Mouse (Mus musculus): ENCODE results near the gene Dnm3. TPM values are rescaled to one million over a fixed set of nuclear protein-coding genes. Genes with fewer than 3 reads are reported as not detected.
A peak's percentile ranks its signal among the peaks of the same experiment; 100 is the strongest.

The Dnm3 gene
- polyA plus RNA-seq, 1 experiment = 3.0 TPM

GRCm38 (mm10) chr1:162324412-162324811 lies 153.4 kb downstream of the Dnm3 start:
- H3K4me1 ChIP-seq (ENCODE audit: control insufficient read depth, insufficient read depth, insufficient read length, low read length) = no peaks in the 10 kb centered on the region
- H3K27ac ChIP-seq (replicated peaks; ENCODE audit: low read depth, low read length) = no peak overlapping the region
- no peak overlapping the region for H3K4me3 ChIP-seq (ENCODE audit: insufficient read depth, low read depth, low read length)

DNA sequence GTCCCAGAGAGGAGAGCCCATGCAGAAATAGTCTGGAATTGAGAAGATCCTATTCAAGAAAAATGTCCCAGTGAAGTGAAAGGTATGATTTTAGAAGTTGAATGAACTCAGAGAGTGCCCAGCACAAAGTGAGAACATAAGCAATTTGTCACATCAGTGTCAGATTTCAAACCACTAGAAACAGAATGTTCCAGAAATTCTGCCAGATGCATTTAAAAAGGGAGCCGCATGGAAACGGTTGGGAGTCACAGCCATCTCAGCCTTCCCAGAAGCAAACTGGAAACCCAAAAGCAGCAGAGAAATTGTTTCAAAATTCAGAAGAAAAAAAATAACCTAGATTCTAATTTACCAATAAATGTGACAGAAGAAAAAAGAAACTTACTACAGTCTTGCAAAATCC lies 154.7 kb downstream of the Dnm3 start:
- Histone ChIP-seq H3K4me1 (ENCODE audit: control insufficient read depth, insufficient read depth, insufficient read length, low read length) (no peaks in the 10 kb centered on the region), H3K4me3 (ENCODE audit: insufficient read depth, low read depth, low read length) (no peak overlapping the region), H3K27ac (replicated peaks; ENCODE audit: low read depth, low read length) (no peak overlapping the region)

GRCm38 (mm10) chr1:162313451-162314276 lies 164.2 kb downstream of the Dnm3 start:
- no peak overlapping the region for H3K27ac ChIP-seq (replicated peaks; ENCODE audit: low read depth, low read length)
- no peaks in the 10 kb centered on the region for H3K4me1 ChIP-seq (ENCODE audit: control insufficient read depth, insufficient read depth, insufficient read length, low read length)
- 0 out of 2 replicates have a peak overlapping the region, but pooled peaks have one; percentile 35 for H3K4me3 ChIP-seq (ENCODE audit: insufficient read depth, low read depth, low read length)

GRCm38 (mm10) chr1:162312621-162313020 lies 165.2 kb downstream of the Dnm3 start:
- Histone ChIP-seq H3K4me3 (ENCODE audit: insufficient read depth, low read depth, low read length) (no peak overlapping the region), H3K4me1 (ENCODE audit: control insufficient read depth, insufficient read depth, insufficient read length, low read length) (no peaks in the 10 kb centered on the region), H3K27ac (replicated peaks; ENCODE audit: low read depth, low read length) (no peak overlapping the region)

DNA sequence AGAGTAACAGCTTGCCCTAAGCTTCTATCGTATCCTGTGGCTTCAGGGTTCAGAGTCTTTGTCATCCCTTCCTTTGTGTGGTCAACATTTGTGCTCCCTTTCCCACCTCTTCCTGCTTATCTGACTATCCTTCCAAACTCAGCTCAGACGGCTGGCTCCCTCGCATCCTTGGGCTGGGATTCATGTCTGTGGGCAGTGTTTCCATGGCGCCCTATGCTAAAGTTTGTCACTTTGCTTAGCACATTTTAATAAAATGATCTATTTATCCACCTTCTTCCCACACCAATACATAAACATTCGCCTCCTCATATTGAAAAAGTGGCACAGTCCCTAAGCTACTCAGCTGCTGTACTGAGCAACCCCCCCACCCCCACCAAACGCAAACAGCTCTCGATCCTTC lies 165.7 kb downstream of the Dnm3 start:
- Histone ChIP-seq H3K27ac (replicated peaks; ENCODE audit: low read depth, low read length) (no peak overlapping the region), H3K4me3 (ENCODE audit: insufficient read depth, low read depth, low read length) (no peak overlapping the region)

GRCm38 (mm10) chr1:162305247-162305646 lies 172.6 kb downstream of the Dnm3 start:
- no peak overlapping the region for H3K4me3 ChIP-seq (ENCODE audit: insufficient read depth, low read depth, low read length)
- no peak overlapping the region for H3K27ac ChIP-seq (replicated peaks; ENCODE audit: low read depth, low read length)
- H3K4me1 ChIP-seq (ENCODE audit: control insufficient read depth, insufficient read depth, insufficient read length, low read length) = no peaks in the 10 kb centered on the region

More for the DNA sequence above, 165.7 kb downstream of the Dnm3 start:
- H3K4me1 ChIP-seq (ENCODE audit: control insufficient read depth, insufficient read depth, insufficient read length, low read length) = no peaks in the 10 kb centered on the region

GRCm38 (mm10) chr1:162302480-162302879 lies 175.4 kb downstream of the Dnm3 start:
- Histone ChIP-seq H3K27ac (replicated peaks; ENCODE audit: low read depth, low read length) (no peak overlapping the region), H3K4me3 (ENCODE audit: insufficient read depth, low read depth, low read length) (no peak overlapping the region), H3K4me1 (ENCODE audit: control insufficient read depth, insufficient read depth, insufficient read length, low read length) (no peaks in the 10 kb centered on the region)

- Histone ChIP-seq H3K4me3 (ENCODE audit: insufficient read depth, low read depth, low read length) (peak overlapping the region; percentile 36; the same call in 1 of the 2 replicates), H3K4me1 (ENCODE audit: control insufficient read depth, insufficient read depth, insufficient read length, low read length) (no peaks in the 10 kb centered on the region), H3K27ac (replicated peaks; ENCODE audit: low read depth, low read length) (no peak overlapping the region)
These were observed 178.1 kb downstream of the Dnm3 start for GRCm38 (mm10) chr1:162299558-162300319.

GRCm38 (mm10) chr1:162298527-162298926 lies 179.3 kb downstream of the Dnm3 start:
- 0 out of 2 replicates have a peak, but pooled peaks cover 4% of the 10 kb centered on the region for H3K4me1 ChIP-seq (ENCODE audit: control insufficient read depth, insufficient read depth, insufficient read length, low read length)
- no peak overlapping the region for H3K27ac ChIP-seq (replicated peaks; ENCODE audit: low read depth, low read length)
- no peak overlapping the region for H3K4me3 ChIP-seq (ENCODE audit: insufficient read depth, low read depth, low read length)

GRCm38 (mm10) chr1:162295443-162295842 lies 182.4 kb downstream of the Dnm3 start:
- no peak overlapping the region for H3K27ac ChIP-seq (replicated peaks; ENCODE audit: low read depth, low read length)
- H3K4me3 ChIP-seq (ENCODE audit: insufficient read depth, low read depth, low read length) = no peak overlapping the region
- 0 out of 2 replicates have a peak, but pooled peaks cover 4% of the 10 kb centered on the region for H3K4me1 ChIP-seq (ENCODE audit: control insufficient read depth, insufficient read depth, insufficient read length, low read length)

GRCm38 (mm10) chr1:162294572-162294910 lies 183.3 kb downstream of the Dnm3 start:
- H3K4me3 ChIP-seq (ENCODE audit: insufficient read depth, low read depth, low read length) = no peak overlapping the region
- H3K27ac ChIP-seq (replicated peaks; ENCODE audit: low read depth, low read length) = no peak overlapping the region
- H3K4me1 ChIP-seq (ENCODE audit: control insufficient read depth, insufficient read depth, insufficient read length, low read length) = 0 out of 2 replicates have a peak, but pooled peaks cover 4% of the 10 kb centered on the region

GRCm38 (mm10) chr1:162293732-162294571 lies 183.9 kb downstream of the Dnm3 start:
- Histone ChIP-seq H3K4me3 (ENCODE audit: insufficient read depth, low read depth, low read length) (no peak overlapping the region), H3K4me1 (ENCODE audit: control insufficient read depth, insufficient read depth, insufficient read length, low read length) (0 out of 2 replicates have a peak, but pooled peaks cover 4% of the 10 kb centered on the region), H3K27ac (replicated peaks; ENCODE audit: low read depth, low read length) (no peak overlapping the region)

DNA sequence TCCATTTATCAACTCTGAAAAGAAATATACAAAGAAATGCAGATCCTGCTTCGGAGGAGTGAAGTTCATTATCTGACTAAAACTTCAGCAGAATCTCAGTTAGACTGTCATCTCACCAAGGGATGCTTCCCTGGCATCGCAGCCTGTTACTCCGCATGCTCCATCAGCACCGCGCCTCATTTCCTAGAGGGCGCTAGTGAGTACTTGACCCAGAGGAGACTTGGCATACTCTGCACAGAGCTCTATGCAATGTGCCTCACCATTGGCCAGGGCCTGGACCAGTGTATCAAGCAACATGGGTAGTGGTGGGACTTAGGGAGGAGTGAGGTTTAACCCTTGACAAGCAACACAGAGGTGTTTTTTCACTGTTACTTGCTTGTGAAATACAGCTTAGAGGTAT lies 190.9 kb downstream of the Dnm3 start:
- Histone ChIP-seq H3K4me3 (ENCODE audit: insufficient read depth, low read depth, low read length) (no peak overlapping the region), H3K4me1 (ENCODE audit: control insufficient read depth, insufficient read depth, insufficient read length, low read length) (no peaks in the 10 kb centered on the region), H3K27ac (replicated peaks; ENCODE audit: low read depth, low read length) (no peak overlapping the region)

DNA sequence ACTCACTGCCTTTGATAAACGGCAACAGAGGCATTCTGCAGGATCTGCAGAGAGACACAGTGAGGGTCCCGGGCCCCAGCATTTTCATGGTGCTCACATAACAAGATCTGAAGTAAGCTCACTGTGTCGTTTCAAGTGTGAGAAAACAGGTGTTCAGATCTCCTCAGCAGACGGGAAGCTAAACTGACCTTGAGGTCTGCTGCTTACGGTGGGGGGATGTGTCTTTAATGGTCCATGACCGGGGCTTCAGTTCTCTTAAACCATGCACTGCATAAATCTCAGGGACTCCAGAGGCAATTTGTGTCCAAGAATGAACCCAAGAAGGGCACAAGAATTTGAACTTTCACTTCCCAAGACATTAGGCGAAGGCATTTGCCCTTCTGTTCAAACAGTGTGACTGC lies 195.9 kb downstream of the Dnm3 start:
- no peaks in the 10 kb centered on the region for H3K4me1 ChIP-seq (ENCODE audit: control insufficient read depth, insufficient read depth, insufficient read length, low read length)
- H3K4me3 ChIP-seq (ENCODE audit: insufficient read depth, low read depth, low read length) = no peak overlapping the region
- H3K27ac ChIP-seq (replicated peaks; ENCODE audit: low read depth, low read length) = no peak overlapping the region

DNA sequence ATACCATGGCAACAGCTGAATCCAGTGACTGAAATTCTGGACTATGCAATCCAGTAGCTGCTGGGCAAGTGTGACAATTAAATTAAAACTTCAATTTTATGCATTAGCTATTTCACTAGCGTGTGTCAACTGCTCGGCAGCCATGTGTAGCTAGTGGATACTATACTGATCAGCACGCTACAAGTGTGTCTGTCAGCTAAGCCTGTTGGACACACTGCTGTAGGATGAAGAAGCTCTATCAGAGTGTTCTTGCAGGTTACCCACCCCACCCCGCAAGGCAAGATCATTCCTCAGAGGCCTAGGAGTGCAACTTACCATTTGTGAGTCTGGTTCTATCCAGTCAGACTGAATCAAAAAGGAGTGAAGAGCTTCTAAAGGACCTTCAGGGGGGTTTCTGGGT lies 197.8 kb downstream of the Dnm3 start:
- no peak overlapping the region for H3K27ac ChIP-seq (replicated peaks; ENCODE audit: low read depth, low read length)
- H3K4me3 ChIP-seq (ENCODE audit: insufficient read depth, low read depth, low read length) = no peak overlapping the region
- H3K4me1 ChIP-seq (ENCODE audit: control insufficient read depth, insufficient read depth, insufficient read length, low read length) = no peaks in the 10 kb centered on the region
